Mouse (Mus musculus) liver, adult 2 months (tissue): ENCODE data around the gene Serpina1b.

Experiments used
- CTCF ChIP-seq: fragments of 200-500 bp; IDR thresholded peaks from 2 replicates; pipeline ENCODE4 v1.5.1; 2011; ENCODE audit warnings: low read depth, low read length, control low read depth
- POLR2A ChIP-seq: fragments of 200-500 bp; IDR thresholded peaks from 2 replicates; pipeline ENCODE4 v1.6.1; 2011; ENCODE audit warnings: low read length, control low read depth; ENCODE audit not compliant: insufficient read depth; ENCODE audit errors: extremely low read depth

GRCm38 (mm10) chr12:103683775-103684174, 146.4 kb downstream of the Serpina1b start:
- TF ChIP-seq POLR2A, result no peak
- no peak for TF ChIP-seq CTCF
